Mouse (Mus musculus): ENCODE data around the gene Ncoa1.
"Not testable (repeated sequence)": the region's sequence is repeated elsewhere in the genome, so short reads cannot be mapped to it uniquely, and the experiment has no call there.

Ncoa1 gene

GRCm38 (mm10) chr12:4476291-4476831 lies 621 bp downstream of the Ncoa1 start:
- DNase-seq (ENCODE audit: low spot score in 2 of 2), result peak; percentile 15 to 60

- no peak for DNase-seq (ENCODE audit: low spot score in 2 of 2)
Measured at GRCm38 (mm10) chr12:4475251-4475993, 1.6 kb downstream of the Ncoa1 start.

GRCm38 (mm10) chr12:4469115-4469514 lies 7.9 kb downstream of the Ncoa1 start:
- DNase-seq (ENCODE audit: low spot score in 2 of 2), result no peak

GRCm38 (mm10) chr12:4463701-4464100 lies 13.3 kb downstream of the Ncoa1 start:
- DNase-seq (ENCODE audit: low spot score in 2 of 2), result no peak

GRCm38 (mm10) chr12:4462420-4462819 lies 14.6 kb downstream of the Ncoa1 start:
- DNase-seq (ENCODE audit: low spot score in 2 of 2), result no peak

- DNase-seq (ENCODE audit: low spot score in 2 of 2), result no peak
Measured at GRCm38 (mm10) chr12:4460990-4461389, 16.0 kb downstream of the Ncoa1 start.

GRCm38 (mm10) chr12:4454956-4455565 lies 21.9 kb downstream of the Ncoa1 start:
- DNase-seq (ENCODE audit: low spot score in 2 of 2), result no peak

- DNase-seq (ENCODE audit: low spot score in 2 of 2), result no peak
Measured at GRCm38 (mm10) chr12:4454248-4454647, 22.7 kb downstream of the Ncoa1 start.

- no peak for DNase-seq (ENCODE audit: low spot score in 2 of 2)
Measured at GRCm38 (mm10) chr12:4452233-4452632, 24.7 kb downstream of the Ncoa1 start.

- DNase-seq (ENCODE audit: low spot score in 2 of 2), result not testable (repeated sequence)
Measured at GRCm38 (mm10) chr12:4450485-4450884, 26.5 kb downstream of the Ncoa1 start.

- no peak for DNase-seq (ENCODE audit: low spot score in 2 of 2)
Measured at GRCm38 (mm10) chr12:4448076-4448589, 28.8 kb downstream of the Ncoa1 start.

- no peak for DNase-seq (ENCODE audit: low spot score in 2 of 2)
Measured at GRCm38 (mm10) chr12:4444946-4445345, 32.0 kb downstream of the Ncoa1 start.

- DNase-seq (ENCODE audit: low spot score in 2 of 2), result no peak
Measured at GRCm38 (mm10) chr12:4441451-4441850, 35.5 kb downstream of the Ncoa1 start.

GRCm38 (mm10) chr12:4436198-4436597 lies 40.8 kb downstream of the Ncoa1 start:
- DNase-seq (ENCODE audit: low spot score in 2 of 2), result no peak

- DNase-seq (ENCODE audit: low spot score in 2 of 2), result no peak
Measured at GRCm38 (mm10) chr12:4433549-4433948, 43.4 kb downstream of the Ncoa1 start.

- DNase-seq (ENCODE audit: low spot score in 2 of 2), result no peak
Measured at GRCm38 (mm10) chr12:4431978-4432377, 45.0 kb downstream of the Ncoa1 start.

- no peak for DNase-seq (ENCODE audit: low spot score in 2 of 2)
Measured at GRCm38 (mm10) chr12:4430061-4430825, 46.7 kb downstream of the Ncoa1 start.

- no peak for DNase-seq (ENCODE audit: low spot score in 2 of 2)
Measured at GRCm38 (mm10) chr12:4418824-4419223, 58.2 kb downstream of the Ncoa1 start.

GRCm38 (mm10) chr12:4417626-4418263 lies 59.2 kb downstream of the Ncoa1 start:
- no peak for DNase-seq (ENCODE audit: low spot score in 2 of 2)

- DNase-seq (ENCODE audit: low spot score in 2 of 2), result no peak
Measured at GRCm38 (mm10) chr12:4407085-4407484, 69.9 kb downstream of the Ncoa1 start.

GRCm38 (mm10) chr12:4406155-4406554 lies 70.8 kb downstream of the Ncoa1 start:
- DNase-seq (ENCODE audit: low spot score in 2 of 2), result no peak

- no peak for DNase-seq (ENCODE audit: low spot score in 2 of 2)
Measured at GRCm38 (mm10) chr12:4403206-4403605, 73.8 kb downstream of the Ncoa1 start.

All from urinary bladder, adult 18-20 months (tissue).